Mouse (Mus musculus): ENCODE results near the gene Acp7.

Gene Acp7

DNA sequence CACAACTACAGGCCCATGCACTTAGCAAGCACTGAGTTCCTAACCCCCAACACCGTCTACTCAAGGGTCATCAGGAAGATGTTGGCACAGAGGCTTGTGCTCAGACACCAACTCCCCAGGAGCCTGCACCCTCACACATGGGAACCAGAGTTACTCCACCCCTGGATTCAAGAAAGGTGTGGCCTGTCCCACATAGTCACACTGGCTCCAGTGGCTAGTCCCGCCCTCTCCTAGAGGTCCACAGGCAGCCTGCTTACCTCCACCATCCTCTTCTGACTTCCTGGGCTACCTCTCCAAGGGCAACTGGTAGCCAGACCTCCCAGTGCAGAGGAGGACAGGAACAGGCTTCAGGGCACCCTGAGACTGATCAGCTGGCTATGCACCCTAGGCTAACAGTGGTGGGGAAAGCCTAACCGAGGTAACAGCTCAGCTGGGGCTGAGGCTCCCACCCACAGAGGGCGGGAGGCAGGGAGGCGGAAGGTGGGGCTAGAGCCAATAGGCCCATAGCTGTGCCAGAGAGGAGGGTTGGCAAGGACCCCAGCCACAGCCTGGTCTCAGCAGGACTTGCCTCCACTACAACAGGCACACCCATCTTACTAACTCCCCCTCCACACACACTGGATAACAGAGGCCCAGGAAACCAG is 54.7 kb downstream of the Acp7 start:
- DNase-seq (ENCODE audit: low read depth), result no peak

DNA sequence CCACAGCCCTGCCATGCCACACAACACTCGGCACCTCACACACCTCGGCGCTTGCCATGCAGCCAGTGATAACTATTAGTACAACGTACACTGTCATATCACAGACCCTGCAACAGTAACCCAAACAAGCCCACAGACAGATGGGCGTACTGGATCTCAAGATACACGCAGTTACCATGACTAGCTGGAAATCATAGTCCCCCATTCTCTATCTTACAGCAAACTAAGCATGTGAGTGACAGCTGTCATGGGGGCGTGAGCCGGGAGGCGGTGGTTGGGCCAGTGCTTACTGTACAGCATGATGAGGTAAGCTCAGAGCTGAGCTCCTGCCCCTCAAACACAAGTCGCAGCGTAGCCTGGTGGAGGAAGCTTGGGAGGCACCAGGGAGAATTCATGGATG is 55.5 kb downstream of the Acp7 start:
- no peak for DNase-seq (ENCODE audit: low read depth)

DNA sequence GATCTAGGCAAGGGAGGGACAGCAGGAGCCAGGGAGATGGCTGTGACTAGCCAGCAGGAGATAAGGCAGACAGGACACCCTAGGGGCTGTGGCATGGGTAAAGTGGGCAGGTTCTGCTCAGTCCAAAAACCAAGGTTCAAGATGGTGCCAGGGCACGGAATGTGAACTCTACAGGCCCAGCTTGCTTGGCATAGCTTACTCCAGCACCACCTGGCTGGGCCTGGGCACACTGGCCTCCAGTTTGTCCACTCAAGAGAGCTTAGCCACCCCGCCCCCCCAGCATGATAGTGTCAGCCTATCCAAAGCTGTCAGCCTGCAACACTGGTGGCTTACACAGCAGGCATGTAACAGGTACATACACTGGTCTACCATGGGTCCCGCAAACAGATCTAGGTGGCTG is 57.9 kb downstream of the Acp7 start:
- DNase-seq (ENCODE audit: low read depth), result no peak

DNA sequence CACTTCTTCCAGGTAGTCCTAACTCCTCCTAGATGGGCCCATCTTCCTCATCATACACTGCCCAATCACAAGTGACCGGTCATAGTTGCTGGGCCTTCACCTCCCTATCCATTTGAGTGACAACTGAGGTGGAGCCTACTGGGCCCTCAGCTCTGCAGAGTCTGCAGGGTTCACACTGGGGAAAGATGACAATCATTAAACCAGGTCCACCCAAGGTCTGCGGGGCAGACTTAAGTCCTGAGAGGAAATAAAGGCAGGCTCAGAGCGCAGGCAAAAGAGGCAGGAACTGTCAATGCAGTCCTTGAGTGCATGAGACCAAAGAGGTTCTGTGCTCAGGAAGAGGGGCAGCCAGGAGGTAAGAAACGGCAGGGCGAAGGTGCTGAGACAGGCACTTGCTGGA is 58.4 kb downstream of the Acp7 start:
- DNase-seq (ENCODE audit: low read depth), result no peak

DNA sequence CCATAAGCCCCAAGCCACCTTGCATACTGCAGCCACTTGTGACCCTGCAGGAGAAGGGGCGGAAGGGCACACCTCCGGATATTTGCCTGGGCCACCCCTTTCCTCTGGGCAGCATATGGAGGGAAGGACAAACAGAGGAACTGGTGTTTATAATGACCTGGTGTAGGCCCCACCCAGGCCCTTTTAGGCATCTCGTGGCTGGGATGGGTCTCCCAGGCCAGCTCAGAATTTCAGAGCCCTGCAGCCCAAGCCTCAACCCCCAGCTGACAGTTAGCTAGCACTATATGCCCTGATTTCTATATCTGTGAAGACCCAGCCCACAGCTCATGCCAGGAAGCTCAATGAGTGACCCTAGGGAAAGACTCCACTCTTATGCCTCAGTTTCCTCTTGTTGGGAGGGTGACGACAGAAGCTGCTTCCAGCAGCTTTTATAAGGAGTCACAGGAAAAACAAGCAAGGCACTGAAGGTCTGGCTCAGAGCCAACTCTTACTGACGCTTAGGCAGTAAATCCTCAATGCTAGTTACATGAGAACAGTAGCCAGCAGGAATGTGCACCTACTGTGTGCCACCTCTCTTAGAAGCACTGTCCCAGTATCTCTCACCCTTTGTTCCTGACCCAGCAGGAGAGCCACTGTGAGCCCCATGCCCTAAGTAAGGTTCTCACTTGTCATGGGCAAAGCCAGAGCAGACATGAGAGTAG is 60.0 kb downstream of the Acp7 start:
- peak; percentile 26 for DNase-seq (ENCODE audit: low read depth)

DNA sequence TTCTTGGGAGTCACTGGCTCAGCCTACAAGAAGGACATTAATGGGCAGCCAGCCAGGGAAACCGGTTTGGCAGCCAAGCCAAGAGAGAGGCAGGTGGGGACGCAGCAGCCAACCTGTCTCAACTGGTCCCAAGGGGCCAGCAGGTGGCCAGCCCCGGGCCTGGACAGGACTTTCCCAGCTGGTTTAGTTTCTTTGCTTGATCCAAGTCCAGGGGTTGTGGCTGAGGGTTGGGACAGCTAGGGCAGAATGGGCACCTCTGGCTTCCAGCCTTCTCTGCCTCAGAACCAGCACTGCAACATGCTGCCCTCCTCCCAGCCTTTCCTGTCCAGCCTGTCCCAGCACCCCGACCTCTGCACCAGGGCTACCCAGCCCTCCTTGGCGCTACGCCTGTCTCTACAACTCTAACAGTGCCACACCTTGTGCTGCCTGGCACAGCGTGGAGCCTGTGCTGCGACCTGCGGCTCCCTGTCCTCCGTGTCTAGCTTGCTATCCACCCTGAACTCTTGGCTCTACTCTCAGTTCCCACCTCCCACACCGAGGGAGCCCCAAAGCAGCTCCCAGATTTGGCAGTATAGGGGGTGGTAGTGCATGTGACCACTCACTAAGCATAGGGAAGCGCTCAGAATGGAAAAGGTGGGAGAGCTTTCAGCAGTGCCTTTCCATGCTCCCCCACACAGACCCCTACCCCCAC is 60.7 kb downstream of the Acp7 start:
- no peak for DNase-seq (ENCODE audit: low read depth)

DNA sequence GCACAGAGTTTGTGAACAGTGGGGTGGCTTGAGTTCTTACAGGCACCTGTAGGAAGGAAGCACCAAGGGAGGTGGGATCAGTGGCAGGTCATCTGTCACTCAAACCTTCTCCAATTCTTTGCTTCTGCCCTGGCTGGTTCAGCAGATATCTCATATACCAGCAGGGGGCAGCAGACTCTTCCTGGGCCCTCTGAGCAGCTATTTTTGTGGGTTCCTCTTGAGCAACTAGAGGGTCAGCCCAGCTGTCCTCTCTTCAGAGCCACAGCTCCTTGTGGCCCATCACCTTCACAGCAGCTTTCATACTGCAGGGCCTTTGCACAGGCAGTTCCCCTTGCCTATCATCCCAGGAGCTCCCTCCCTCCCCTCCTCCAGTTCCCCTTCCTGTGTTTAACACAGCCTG is 62.9 kb downstream of the Acp7 start:
- peak; percentile 76 for DNase-seq (ENCODE audit: low read depth)

DNA sequence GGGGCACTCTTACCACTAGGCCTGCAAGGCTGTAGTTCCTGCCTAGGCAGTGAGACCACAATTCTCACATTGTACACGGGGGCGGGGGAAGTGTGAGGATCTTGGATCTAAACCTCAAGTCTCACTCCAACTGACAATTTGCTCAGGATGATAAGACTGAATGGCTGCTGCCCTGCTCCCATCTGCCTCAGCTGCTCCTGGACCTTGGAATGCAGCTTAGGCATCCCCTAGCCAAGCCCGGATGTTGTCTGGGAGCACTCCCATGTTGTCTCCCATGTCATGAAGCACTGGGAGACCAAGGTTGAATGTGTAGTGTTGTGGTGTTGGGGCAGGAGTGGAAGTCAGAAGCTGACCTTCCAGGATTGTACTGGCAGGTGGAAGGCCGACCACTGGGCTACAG is 63.6 kb downstream of the Acp7 start:
- DNase-seq (ENCODE audit: low read depth), result no peak

DNA sequence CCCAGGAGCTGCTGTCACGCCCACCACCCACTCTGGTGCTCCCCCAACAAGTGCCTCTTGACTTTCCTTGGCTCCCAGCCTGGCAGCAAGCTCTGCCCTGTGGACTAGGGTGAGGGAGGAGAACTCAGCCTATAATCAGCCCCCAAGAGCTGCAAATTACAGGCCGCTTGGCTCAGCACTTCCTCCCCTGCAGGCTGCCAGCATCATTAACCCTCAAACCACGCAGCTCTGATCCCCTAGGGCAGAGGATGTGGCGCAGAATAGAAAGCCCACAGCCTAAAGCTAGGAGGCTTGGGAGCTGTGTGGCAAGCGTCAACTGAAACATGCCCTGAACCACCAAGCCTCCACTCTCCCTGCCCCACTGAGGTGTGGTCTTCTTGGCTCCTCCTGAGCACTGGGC is 65.7 kb downstream of the Acp7 start:
- DNase-seq (ENCODE audit: low read depth), result peak; percentile 39

DNA sequence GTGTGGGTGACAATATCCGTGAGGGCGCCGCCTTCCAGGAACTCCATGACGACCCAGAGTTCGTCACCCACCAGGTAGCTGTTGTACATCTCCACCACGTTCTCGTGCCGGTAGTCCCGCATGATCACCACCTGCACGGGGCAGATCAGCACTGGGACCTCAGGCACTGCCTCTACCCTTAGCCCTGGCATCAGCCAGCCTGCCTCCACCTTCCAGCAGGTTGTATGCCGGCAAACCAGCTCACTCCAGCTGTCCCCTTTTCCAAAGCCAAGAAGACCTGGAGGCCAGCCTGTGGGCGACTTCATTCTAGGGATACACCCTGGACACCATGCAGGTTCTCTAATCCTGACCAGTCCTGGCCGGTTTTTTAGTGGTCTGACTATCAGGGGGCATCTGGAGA is 68.2 kb downstream of the Acp7 start:
- no peak for DNase-seq (ENCODE audit: low read depth)

DNA sequence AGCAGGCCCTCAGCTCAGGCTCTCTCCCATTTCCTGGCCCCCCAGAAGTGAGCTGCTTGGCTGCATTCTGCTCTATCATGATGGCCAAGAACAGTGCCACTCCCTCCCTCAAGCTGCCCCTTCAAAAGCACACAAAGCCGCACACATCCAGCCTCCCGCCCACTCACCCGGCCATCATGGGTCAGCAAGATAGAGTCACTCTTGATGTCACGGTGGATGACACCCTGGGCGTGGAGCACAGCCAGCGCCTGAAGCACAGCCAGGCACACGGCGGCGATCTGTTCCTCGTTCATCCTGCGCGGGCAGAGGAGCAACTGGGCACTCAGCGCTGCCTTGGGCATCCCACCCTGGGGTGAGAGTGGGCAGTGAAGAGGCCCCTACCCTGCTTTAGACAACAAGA is 68.8 kb downstream of the Acp7 start:
- DNase-seq (ENCODE audit: low read depth), result no peak

DNA sequence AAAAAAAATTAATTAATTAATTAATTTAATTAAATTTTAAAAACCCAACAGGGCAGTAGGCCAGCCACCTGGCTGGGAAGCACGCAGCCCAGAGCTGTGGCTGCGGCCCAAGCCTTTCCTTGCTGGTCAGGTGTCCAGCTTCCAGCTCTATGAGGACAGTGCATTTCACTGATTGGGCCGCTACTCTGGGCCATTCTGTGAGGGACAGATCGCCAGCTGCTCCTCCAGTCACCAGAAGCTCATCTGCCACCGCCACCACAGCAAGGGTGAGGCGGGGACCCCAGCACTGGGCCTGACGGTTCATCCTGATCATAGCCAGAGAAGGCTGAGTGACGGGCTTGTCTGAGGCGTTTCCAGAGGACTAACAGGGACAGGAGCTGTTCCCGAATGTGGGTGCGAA is 69.2 kb downstream of the Acp7 start:
- no peak for DNase-seq (ENCODE audit: low read depth)

DNA sequence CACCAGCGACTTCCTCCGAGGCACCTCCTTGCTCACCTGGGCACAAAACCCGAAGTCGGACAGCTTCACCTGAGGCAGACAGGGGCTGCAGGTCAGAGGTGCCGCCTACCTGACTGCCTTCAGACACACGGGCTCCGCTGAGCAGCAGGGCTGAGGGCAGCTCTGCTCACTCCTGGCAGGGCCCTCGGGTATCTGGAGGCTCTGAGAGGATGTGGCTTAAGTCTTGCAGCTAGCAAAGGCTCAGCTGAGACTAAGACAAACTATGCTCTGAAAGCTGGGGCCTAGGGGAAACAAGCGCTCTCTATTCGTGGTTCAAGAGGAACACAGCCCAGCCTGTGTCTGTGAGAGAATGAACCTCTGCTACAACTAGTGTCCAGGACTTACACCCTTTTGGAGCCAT is 70.3 kb downstream of the Acp7 start:
- DNase-seq (ENCODE audit: low read depth), result no peak

DNA sequence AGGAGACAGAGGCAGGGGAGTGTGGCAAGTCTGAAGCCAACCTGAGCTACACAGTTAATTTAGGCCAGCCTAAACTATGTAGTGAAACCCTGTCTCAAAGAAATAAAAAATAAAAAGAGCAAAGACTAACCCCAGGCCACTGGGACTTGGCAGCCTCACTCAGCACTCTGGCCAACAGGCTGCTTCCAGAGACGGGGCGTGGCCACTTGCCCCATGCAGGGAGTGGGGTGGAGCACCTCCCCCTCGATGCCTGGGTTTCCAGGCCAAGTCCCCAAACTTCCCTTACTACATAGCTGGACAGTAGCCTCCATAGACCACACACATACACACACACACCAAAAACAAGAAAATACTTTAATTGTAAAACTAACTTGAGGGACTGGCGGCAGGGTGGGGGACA is 72.6 kb downstream of the Acp7 start:
- no peak for DNase-seq (ENCODE audit: low read depth)

DNA sequence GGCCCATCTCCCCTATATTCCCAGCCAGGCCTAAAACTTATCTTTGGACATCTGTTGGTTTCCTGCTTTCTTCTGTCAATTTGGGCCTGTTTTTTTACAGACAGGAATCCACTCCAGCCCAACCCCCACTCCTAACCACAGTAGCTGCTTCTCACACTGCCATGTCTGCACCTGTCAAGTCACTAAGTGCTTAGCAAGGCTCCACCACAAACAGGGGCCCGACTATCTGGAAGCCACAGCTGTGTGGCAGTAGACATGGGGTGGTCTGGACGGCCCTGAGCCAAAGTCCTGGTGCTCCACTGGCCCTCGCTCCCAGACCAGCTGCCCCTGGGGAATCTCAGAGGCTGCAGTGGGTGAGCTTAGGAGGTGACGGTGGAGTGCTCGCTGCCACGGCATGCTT is 73.4 kb downstream of the Acp7 start:
- DNase-seq (ENCODE audit: low read depth), result peak; percentile 56

Measured in 416B (cell line).